Mouse (Mus musculus): ENCODE measurements around the gene Rab11b.

The Rab11b gene

GRCm38 (mm10) chr17:33760255-33761165, at the start of gene Rab11b:
Rab11b (minus strand) TSS chr17:33760530.
- peak; percentile 100 for DNase-seq (ENCODE audit: low spot score in 2 of 2)

GRCm38 (mm10) chr17:33808192-33808591, 47.9 kb upstream of the Rab11b start:
- no peak for DNase-seq (ENCODE audit: low spot score in 2 of 2)

- no peak for DNase-seq (ENCODE audit: low spot score in 2 of 2)
Observed at GRCm38 (mm10) chr17:33807181-33807888, 47.0 kb upstream of the Rab11b start.

- no peak for DNase-seq (ENCODE audit: low spot score in 2 of 2)
Observed at GRCm38 (mm10) chr17:33804745-33805144, 44.4 kb upstream of the Rab11b start.

GRCm38 (mm10) chr17:33804205-33804604, 43.9 kb upstream of the Rab11b start:
- no peak for DNase-seq (ENCODE audit: low spot score in 2 of 2)

GRCm38 (mm10) chr17:33802221-33802620, 41.9 kb upstream of the Rab11b start:
- no peak for DNase-seq (ENCODE audit: low spot score in 2 of 2)

GRCm38 (mm10) chr17:33799277-33799676, 38.9 kb upstream of the Rab11b start:
- no peak for DNase-seq (ENCODE audit: low spot score in 2 of 2)

GRCm38 (mm10) chr17:33798306-33798705, 38.0 kb upstream of the Rab11b start:
- DNase-seq (ENCODE audit: low spot score in 2 of 2) = no peak

GRCm38 (mm10) chr17:33788732-33789131, 28.4 kb upstream of the Rab11b start:
- DNase-seq (ENCODE audit: low spot score in 2 of 2) = no peak

- DNase-seq (ENCODE audit: low spot score in 2 of 2) = no peak
Observed at GRCm38 (mm10) chr17:33786375-33786774, 26.0 kb upstream of the Rab11b start.

GRCm38 (mm10) chr17:33784939-33785338, 24.6 kb upstream of the Rab11b start:
- no peak for DNase-seq (ENCODE audit: low spot score in 2 of 2)

GRCm38 (mm10) chr17:33783408-33783807, 23.1 kb upstream of the Rab11b start:
- peak in 1 of 2 experiments; percentile 30 for DNase-seq (ENCODE audit: low spot score in 2 of 2)

GRCm38 (mm10) chr17:33782067-33782466, 21.7 kb upstream of the Rab11b start:
- no peak for DNase-seq (ENCODE audit: low spot score in 2 of 2)

- DNase-seq (ENCODE audit: low spot score in 2 of 2) = peak; percentile 20 to 29
Observed at GRCm38 (mm10) chr17:33781124-33781977, 21.0 kb upstream of the Rab11b start, which contains the start of gene Angptl4. Angptl4 (minus strand) TSS chr17:33781830.

- DNase-seq (ENCODE audit: low spot score in 2 of 2) = no peak
Observed at GRCm38 (mm10) chr17:33780431-33780830, 20.1 kb upstream of the Rab11b start.

- no peak for DNase-seq (ENCODE audit: low spot score in 2 of 2)
Observed at GRCm38 (mm10) chr17:33779967-33780295, 19.6 kb upstream of the Rab11b start.

- DNase-seq (ENCODE audit: low spot score in 2 of 2) = peak; percentile 81 to 83
Observed at GRCm38 (mm10) chr17:33779271-33779966, 19.1 kb upstream of the Rab11b start.

GRCm38 (mm10) chr17:33775287-33775686, 15.0 kb upstream of the Rab11b start:
- no peak for DNase-seq (ENCODE audit: low spot score in 2 of 2)

GRCm38 (mm10) chr17:33774573-33775155, 14.3 kb upstream of the Rab11b start:
- DNase-seq (ENCODE audit: low spot score in 2 of 2) = no peak

GRCm38 (mm10) chr17:33773871-33774572, 13.7 kb upstream of the Rab11b start:
- no peak for DNase-seq (ENCODE audit: low spot score in 2 of 2)

All from frontal cortex, postnatal 10 days (tissue).